Mouse (Mus musculus): Measurements from ENCODE around the gene Rdh7.
"Not testable (repeated sequence)": the region's sequence is repeated elsewhere in the genome, so short reads cannot be mapped to it uniquely, and the experiment has no call there.

Rdh7 gene

GRCm38 (mm10) chr10:127893163-127894022, 4.8 kb upstream of the Rdh7 start:
- DNase-seq (ENCODE audit: low spot score): not testable (repeated sequence)

DNA sequence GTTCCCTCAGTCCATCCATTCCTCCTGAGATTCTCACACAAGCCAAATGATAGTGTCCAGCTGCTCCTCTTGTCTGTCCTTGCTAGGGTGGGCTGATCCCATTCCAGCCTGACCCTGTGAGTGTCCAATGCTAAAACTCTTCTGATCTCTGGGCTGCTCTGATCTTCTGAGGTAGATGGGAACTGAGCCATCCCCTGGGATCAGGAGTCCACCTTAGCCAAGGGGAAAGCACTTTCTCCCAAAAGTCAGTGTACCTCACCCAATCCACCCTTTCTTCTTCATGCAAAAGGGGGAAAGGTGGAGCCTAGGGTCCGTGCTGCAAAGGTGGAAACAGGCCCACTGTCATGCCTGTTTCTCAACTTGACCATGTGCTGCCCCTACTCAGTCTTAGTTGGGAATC, 2.9 kb upstream of the Rdh7 start:
- DNase-seq (ENCODE audit: low spot score): no peak

DNA sequence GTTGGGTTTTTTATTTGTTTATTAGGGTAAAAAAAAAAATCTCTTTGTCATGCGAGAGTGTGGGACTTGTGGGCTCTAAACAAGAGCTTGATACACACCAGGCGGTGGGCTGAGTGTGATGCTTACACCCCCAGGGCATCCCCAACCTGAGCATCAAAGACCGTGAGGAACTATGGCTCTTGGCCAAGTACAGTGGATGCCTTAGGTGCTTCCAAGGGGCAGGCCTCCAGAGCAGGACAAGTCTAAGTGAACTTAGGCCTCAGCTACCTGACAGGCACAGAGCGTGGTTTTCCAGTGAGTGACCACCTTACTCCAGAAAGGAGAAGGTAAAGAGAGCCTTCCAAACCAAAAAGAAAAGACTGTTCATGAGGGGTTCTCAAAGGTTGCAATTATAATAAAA, 1.6 kb downstream of the Rdh7 start:
- DNase-seq (ENCODE audit: low spot score): no peak

DNA sequence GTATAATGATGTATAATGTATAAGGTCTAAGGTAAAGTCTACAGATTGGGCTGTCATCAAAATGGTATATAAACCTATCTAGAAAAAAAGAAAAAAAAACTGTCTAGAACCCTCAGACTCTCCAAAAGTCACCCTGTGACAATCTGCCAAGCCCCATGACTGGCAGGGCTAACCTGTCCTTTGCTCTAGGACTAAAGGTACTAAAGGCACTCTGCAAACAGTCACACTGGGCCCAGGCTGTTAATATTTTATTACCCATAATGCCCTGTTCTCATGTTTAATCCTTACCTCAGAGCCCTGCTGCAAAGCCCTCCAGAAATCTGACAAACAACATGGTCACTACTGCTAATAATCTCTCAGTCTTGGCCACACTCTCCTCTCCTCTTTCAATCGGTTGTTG, 2.1 kb downstream of the Rdh7 start:
- no peak for DNase-seq (ENCODE audit: low spot score)

GRCm38 (mm10) chr10:127881041-127881440, 7.6 kb downstream of the Rdh7 start:
- DNase-seq (ENCODE audit: low spot score): no peak

- DNase-seq (ENCODE audit: low spot score): no peak
Observed at GRCm38 (mm10) chr10:127879155-127879688, 9.4 kb downstream of the Rdh7 start.

- DNase-seq (ENCODE audit: low spot score): no peak
Observed at GRCm38 (mm10) chr10:127878262-127879057, 10.2 kb downstream of the Rdh7 start.

DNA sequence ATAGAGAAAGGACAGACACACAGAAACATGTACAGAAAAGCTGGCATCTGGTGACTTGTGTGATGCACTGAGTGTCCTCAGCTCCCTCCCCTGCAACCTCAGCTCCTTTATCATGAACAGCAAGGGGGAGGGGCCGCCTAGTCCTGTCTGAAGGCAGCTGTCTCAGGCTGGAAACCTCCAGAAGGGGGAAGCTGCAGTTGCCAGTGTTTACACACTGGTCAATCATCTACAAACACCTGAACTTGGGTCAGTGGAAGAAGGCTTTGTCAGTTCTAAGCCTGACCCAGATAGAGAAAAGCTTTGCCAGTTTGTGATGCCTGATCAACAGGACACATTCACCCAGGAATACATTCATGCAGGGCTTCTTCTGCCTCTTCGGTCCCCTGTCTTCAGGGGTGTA, 10.9 kb downstream of the Rdh7 start:
- no peak for DNase-seq (ENCODE audit: low spot score)

GRCm38 (mm10) chr10:127872484-127872883, 16.1 kb downstream of the Rdh7 start:
- no peak for DNase-seq (ENCODE audit: low spot score)

DNA sequence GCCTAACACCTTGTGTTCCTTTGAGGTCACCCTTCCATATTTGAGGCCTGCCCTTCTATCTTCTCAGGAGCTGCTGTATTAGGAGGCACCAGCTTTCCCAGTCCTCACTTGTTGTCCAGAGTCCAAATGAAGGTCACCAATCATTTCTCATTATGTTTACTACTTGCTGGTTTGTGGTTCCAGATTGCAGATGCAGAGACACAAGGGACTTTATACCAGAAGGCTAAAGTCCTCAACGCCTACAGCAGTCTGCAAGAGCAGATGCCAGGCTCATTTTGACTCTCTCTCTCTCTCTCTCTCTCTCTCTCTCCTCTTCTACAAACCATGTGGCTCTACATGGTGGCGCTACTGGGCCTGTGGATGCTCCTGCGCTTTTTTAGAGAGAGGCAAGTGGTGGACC, 22.4 kb downstream of the Rdh7 start, which contains the start of gene Rdh16f2:
Rdh16f2 (plus strand) TSS at position 243 of the 400 bp plus-strand sequence.
- no peak for DNase-seq (ENCODE audit: low spot score)

- no peak for DNase-seq (ENCODE audit: low spot score)
Observed at GRCm38 (mm10) chr10:127864931-127865330, 23.7 kb downstream of the Rdh7 start.

DNA sequence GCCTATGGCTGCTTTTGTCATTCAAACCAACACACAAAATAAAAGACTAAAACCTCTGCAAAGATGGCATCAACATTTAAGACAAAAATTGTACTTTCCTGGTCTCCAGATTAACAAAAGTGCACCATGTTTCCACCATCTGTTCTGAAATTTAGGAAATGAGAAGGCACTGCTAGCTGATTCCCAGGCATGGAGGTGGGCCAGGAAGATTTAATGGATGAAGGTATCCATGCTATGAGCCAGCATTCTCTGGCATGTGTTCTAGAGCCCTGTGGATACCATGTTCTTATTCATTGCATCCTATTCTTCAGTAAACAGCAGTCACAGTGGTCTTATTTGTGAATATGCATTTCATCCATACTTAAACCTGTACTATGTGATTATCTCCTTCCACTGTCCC, 32.2 kb downstream of the Rdh7 start:
- DNase-seq (ENCODE audit: low spot score): no peak

DNA sequence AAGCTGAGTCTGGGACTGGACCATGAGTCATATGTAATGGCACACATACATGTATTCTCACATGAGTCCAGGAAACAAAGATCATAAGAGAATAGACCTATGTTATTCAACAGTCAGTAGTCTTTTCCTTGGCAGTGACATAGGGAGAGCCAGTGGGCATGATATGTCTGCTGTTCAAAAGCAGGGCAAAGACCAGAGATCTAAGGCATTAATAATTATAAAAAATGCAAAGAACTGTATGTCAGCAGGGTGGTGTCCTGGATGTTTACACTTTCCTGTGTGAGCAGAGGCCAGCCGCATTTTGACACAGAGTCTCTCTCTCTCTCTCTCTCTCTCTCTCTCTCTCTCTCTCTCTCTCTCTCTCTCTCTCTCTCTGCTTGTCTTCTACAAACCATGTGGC, 39.0 kb downstream of the Rdh7 start, which contains the start of gene Rdh19:
Rdh19 (plus strand) TSS at position 301 of the 400 bp plus-strand sequence.
- no peak for DNase-seq (ENCODE audit: low spot score)

- no peak for DNase-seq (ENCODE audit: low spot score)
Observed at GRCm38 (mm10) chr10:127848089-127848488, 40.5 kb downstream of the Rdh7 start.

GRCm38 (mm10) chr10:127845945-127846344, 42.7 kb downstream of the Rdh7 start:
- DNase-seq (ENCODE audit: low spot score): not testable (repeated sequence)

DNA sequence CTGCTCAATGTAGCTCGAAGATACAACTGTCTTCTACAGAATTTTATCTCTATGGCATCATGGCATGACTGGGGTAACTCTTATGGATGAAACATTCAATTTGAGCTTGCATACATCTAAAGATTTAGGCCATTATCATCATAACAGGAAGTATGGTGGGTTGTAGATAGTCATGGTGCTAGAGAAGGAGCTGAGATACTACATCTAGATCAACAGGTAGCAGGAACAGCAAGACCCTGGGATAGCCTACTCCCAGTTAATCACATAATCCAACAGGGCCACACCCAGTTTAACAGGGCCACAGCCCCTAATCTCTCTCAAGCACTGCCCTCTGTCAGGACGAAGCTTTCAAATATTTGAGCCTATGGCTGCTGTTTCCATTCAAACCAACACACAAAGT, 47.8 kb downstream of the Rdh7 start:
- no peak for DNase-seq (ENCODE audit: low spot score)

DNA sequence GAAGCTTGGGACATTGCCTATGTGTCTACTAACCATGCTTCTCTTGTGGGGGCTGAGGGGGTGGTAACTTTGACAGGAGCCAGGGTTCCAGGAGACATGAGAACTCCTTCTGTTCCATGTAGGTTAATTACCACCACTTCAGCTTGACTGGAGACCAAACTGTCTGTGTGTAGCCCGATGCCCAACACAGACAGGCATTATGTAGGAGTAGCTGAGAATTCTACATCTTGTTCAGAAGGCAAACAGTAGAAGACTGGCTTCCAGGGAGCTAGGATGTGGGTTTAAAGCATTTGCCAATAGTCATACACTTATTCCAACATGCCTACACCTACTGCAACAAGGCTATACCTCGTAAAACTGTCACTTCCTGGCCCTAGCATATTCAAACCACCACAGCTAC, 50.1 kb downstream of the Rdh7 start:
- DNase-seq (ENCODE audit: low spot score): no peak

DNA sequence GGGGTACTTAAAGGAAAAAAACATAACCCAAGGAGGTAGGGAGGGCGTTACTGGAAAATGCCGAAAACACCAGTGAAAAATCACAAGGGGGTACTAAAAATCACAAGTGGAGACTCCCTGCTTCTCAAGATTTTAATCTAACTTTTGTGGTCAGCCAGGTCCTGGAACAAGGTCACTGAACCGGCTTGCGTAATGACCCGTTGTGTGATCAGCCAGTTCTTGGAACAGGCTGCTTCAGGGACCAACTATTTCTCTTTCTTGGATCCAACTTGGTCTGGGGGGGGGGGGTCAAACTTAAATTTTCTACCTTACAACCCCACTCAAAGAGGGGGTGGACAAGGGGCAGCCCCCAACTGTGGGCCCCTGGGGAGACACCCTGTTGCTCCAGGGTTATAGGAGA, 50.8 kb downstream of the Rdh7 start:
- DNase-seq (ENCODE audit: low spot score): not testable (repeated sequence)

DNA sequence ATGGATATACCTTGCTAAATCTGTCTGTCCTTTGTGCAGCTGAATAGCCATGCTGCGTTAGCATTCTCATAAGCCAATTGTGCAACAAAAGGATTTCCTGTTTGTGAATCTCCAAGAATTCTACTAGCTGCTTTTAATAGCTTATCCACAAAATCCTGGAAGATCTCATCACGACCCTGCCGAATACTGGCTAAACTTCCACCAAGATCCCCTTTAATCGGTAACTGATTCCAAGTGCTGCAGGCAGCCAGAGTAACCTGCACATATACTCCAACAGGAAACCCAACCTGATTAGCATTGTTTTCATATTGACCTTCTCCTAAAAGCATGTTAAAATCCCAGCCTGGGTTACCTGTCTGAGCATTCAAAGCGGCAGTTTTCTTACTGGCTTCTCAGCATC, 53.3 kb downstream of the Rdh7 start:
- DNase-seq (ENCODE audit: low spot score): no peak

- DNase-seq (ENCODE audit: low spot score): not testable (repeated sequence)
Observed at GRCm38 (mm10) chr10:127834186-127834585, 54.4 kb downstream of the Rdh7 start.

Measured in urinary bladder, postnatal 10 days (tissue).